Mouse (Mus musculus) heart, embryonic 14.5 days (tissue): ENCODE results near the gene Mindy2. TPM values are rescaled to one million over a fixed set of nuclear protein-coding genes. Genes with fewer than 3 reads are reported as not detected.

Experiments used
- ATAC-seq: fragments of 200-750 bp; cut with Nextera tagmentation; 2 replicates; pipeline ENCODE4 v1.8.0; 2017; ENCODE audit warnings: low read depth, moderate TSS enrichment; ENCODE audit not compliant: insufficient number of reproducible peaks, insufficient read depth, low FRiP score
- H3K27ac ChIP-seq, 2 experiments: fragments of 200-500 bp in 1 of 2; fragments of 300-500 bp in 1 of 2; sonication (generic) in 1 of 2; replicated peaks in 1 of 2; 2 replicates each; pipeline ENCODE4 v1.5.1; 2012 to 2014; ENCODE audit warnings: low read depth in 2 of 2, low read length in 2 of 2, control low read depth in 1 of 2, mild to moderate bottlenecking in 1 of 2, mixed read lengths in 1 of 2; ENCODE audit not compliant: control insufficient read depth in 1 of 2, insufficient read depth in 1 of 2
- H3K27me3 ChIP-seq: fragments of 300-500 bp; sonication (generic); 2 replicates; pipeline ENCODE4 v1.6.1; 2014; ENCODE audit warnings: mild to moderate bottlenecking, low read length, control low read depth; ENCODE audit not compliant: control insufficient read depth, insufficient read depth
- H3K36me3 ChIP-seq: fragments of 300-500 bp; sonication (generic); 2 replicates; pipeline ENCODE4 v1.6.1; 2014; ENCODE audit warnings: mild to moderate bottlenecking, control low read depth, low read length, mixed read lengths; ENCODE audit not compliant: control insufficient read depth, insufficient read depth
- H3K4me1 ChIP-seq, 2 experiments: fragments of 200-500 bp in 1 of 2; fragments of 300-500 bp in 1 of 2; sonication (generic) in 1 of 2; 2 replicates each; pipeline ENCODE4 v1.6.1; 2012 to 2014; ENCODE audit warnings: low read length in 2 of 2, control low read depth in 1 of 2, mixed read lengths in 1 of 2; ENCODE audit not compliant: control insufficient read depth in 2 of 2, insufficient read depth in 2 of 2
- H3K4me2 ChIP-seq: fragments of 300-500 bp; sonication (generic); 2 replicates; pipeline ENCODE4 v1.6.1; 2014; ENCODE audit warnings: mild to moderate bottlenecking, low read length
- H3K4me3 ChIP-seq, 2 experiments: fragments of 200-500 bp in 1 of 2; fragments of 300-500 bp in 1 of 2; sonication (generic) in 1 of 2; 2 replicates each; pipeline ENCODE4 v1.5.1; 2012 to 2014; ENCODE audit warnings: low read length in 2 of 2, mild to moderate bottlenecking in 2 of 2, control low read depth in 1 of 2, low read depth in 1 of 2, moderate library complexity in 1 of 2; ENCODE audit not compliant: control insufficient read depth in 1 of 2, insufficient read depth in 1 of 2
- H3K9ac ChIP-seq: fragments of 300-500 bp; sonication (generic); 2 replicates; pipeline ENCODE4 v1.6.1; 2014; ENCODE audit warnings: mild to moderate bottlenecking, low read length
- H3K9me3 ChIP-seq: fragments of 300-500 bp; sonication (generic); 2 replicates; pipeline ENCODE4 v1.6.1; 2016; ENCODE audit warnings: low read length, control low read depth; ENCODE audit not compliant: control insufficient read depth
- WGBS: fragments of 180-500 bp; shearing (Covaris S2); extraction: QIAGEN DNeasy Blood & Tissue Kit; methylation state at CpG from one replicate; pipeline ENCODE4 v1.1.7; 2014; 5-methylcytosine and 5-hydroxymethylcytosine counted together
- polyA plus RNA-seq: library from polyadenylated mRNA; unstranded; fragments of >200 nt; fragmentation: Nextera tagmentation; extraction: Ambion mirVana; gene quantifications from 2 replicates; pipeline ENCODE4 v1.2.1, GENCODE M21; 2014

Gene Mindy2
- polyA plus RNA-seq, 1 experiment from 2014 or later, result 15.9 TPM

- Histone ChIP-seq H3K27me3 (no peaks in the 10 kb centered on the region), H3K4me1 (0 out of 4 replicates have a peak, but pooled peaks cover 0 to 3% of the 10 kb centered on the region in 2 experiments), H3K9me3 (no peaks in the 10 kb centered on the region), H3K36me3 (no peaks in the 10 kb centered on the region), H3K4me2 (no peak overlapping the region), H3K4me3 (no peak overlapping the region), H3K9ac (no peak overlapping the region), H3K27ac (no peak overlapping the region)
- WGBS, result 67% methylated on average over 4 of the region's 4 CpGs
- ATAC-seq, result no peak
Measured at GRCm38 (mm10) chr9:70673656-70674055, 16.7 kb upstream of the Mindy2 start.

- H3K27ac ChIP-seq, result no peak overlapping the region
- H3K36me3 ChIP-seq, result no peaks in the 10 kb centered on the region
- no peak overlapping the region for H3K4me2 ChIP-seq
- H3K27me3 ChIP-seq, result no peaks in the 10 kb centered on the region
- ATAC-seq, result no peak
- peaks cover 3% of the 10 kb centered on the region; the same call in 1 of the 2 replicates for H3K9me3 ChIP-seq
- H3K9ac ChIP-seq, result no peak overlapping the region
- H3K4me3 ChIP-seq, result no peak overlapping the region
- 35% methylated on average over 10 of the region's 10 CpGs for WGBS
- 0 out of 4 replicates have a peak, but pooled peaks cover 0 to 3% of the 10 kb centered on the region in 2 experiments for H3K4me1 ChIP-seq
Measured at GRCm38 (mm10) chr9:70671772-70672579, 15.0 kb upstream of the Mindy2 start.

GRCm38 (mm10) chr9:70671278-70671677, 14.3 kb upstream of the Mindy2 start:
- Histone ChIP-seq H3K27me3 (no peaks in the 10 kb centered on the region), H3K9me3 (peaks cover 3% of the 10 kb centered on the region; the same call in 1 of the 2 replicates), H3K27ac (no peak overlapping the region), H3K4me2 (no peak overlapping the region), H3K4me1 (0 out of 4 replicates have a peak, but pooled peaks cover 0 to 3% of the 10 kb centered on the region in 2 experiments), H3K4me3 (no peak overlapping the region), H3K36me3 (no peaks in the 10 kb centered on the region), H3K9ac (no peak overlapping the region)
- ATAC-seq, result no peak
- 65% methylated on average over 6 of the region's 6 CpGs for WGBS

- H3K4me3 ChIP-seq, result no peak overlapping the region
- H3K9me3 ChIP-seq, result peaks cover 3% of the 10 kb centered on the region; the same call in 1 of the 2 replicates
- no peak overlapping the region for H3K4me2 ChIP-seq
- no peaks in the 10 kb centered on the region for H3K27me3 ChIP-seq
- peaks cover 0 to 8% of the 10 kb centered on the region in 2 experiments; a peak in 1 of 4 replicates for H3K4me1 ChIP-seq
- no peaks in the 10 kb centered on the region for H3K36me3 ChIP-seq
- WGBS, result 83% methylated on average over 6 of the region's 6 CpGs
- ATAC-seq, result no peak
- H3K27ac ChIP-seq, result no peak overlapping the region
- H3K9ac ChIP-seq, result no peak overlapping the region
Measured at GRCm38 (mm10) chr9:70670381-70670780, 13.4 kb upstream of the Mindy2 start.

- WGBS, result 54% methylated on average over 2 of the region's 2 CpGs
- no peak overlapping the region for H3K27ac ChIP-seq
- no peak for ATAC-seq
Measured at GRCm38 (mm10) chr9:70669197-70669596, 12.2 kb upstream of the Mindy2 start.

GRCm38 (mm10) chr9:70668048-70668447, 11.1 kb upstream of the Mindy2 start:
- peaks cover 3% of the 10 kb centered on the region; the same call in 1 of the 2 replicates for H3K9me3 ChIP-seq
- ATAC-seq, result no peak

More at GRCm38 (mm10) chr9:70669197-70669596, 12.2 kb upstream of the Mindy2 start:
- Histone ChIP-seq H3K4me2 (no peak overlapping the region), H3K9me3 (peaks cover 3% of the 10 kb centered on the region; the same call in 1 of the 2 replicates), H3K9ac (no peak overlapping the region), H3K36me3 (no peaks in the 10 kb centered on the region), H3K4me1 (peaks cover 0 to 8% of the 10 kb centered on the region in 2 experiments; a peak in 1 of 4 replicates), H3K27me3 (no peaks in the 10 kb centered on the region), H3K4me3 (no peak overlapping the region)

GRCm38 (mm10) chr9:70666811-70667210, 9.8 kb upstream of the Mindy2 start:
- Histone ChIP-seq H3K27ac (no peak overlapping the region), H3K36me3 (no peaks in the 10 kb centered on the region), H3K4me2 (no peak overlapping the region), H3K27me3 (no peaks in the 10 kb centered on the region), H3K9me3 (peaks cover 3% of the 10 kb centered on the region; the same call in 1 of the 2 replicates), H3K4me3 (no peak overlapping the region), H3K9ac (no peak overlapping the region), H3K4me1 (peaks cover 0 to 5% of the 10 kb centered on the region in 2 experiments; a peak in 1 of 4 replicates)
- WGBS, result 54% methylated on average over 7 of the region's 7 CpGs
- no peak for ATAC-seq

More at GRCm38 (mm10) chr9:70668048-70668447, 11.1 kb upstream of the Mindy2 start:
- Histone ChIP-seq H3K4me1 (peaks cover 0 to 8% of the 10 kb centered on the region in 2 experiments; a peak in 1 of 4 replicates), H3K4me2 (no peak overlapping the region), H3K27me3 (no peaks in the 10 kb centered on the region), H3K27ac (no peak overlapping the region), H3K4me3 (no peak overlapping the region), H3K9ac (no peak overlapping the region), H3K36me3 (no peaks in the 10 kb centered on the region)
